Mouse (Mus musculus): ENCODE results near the gene Cdca3.

Cdca3 gene

GRCm38 (mm10) chr6:124831649-124832048, 2.3 kb downstream of the Cdca3 start:
- DNase-seq (ENCODE audit: low spot score in 2 of 2) = no peak

GRCm38 (mm10) chr6:124834512-124835081, 5.2 kb downstream of the Cdca3 start:
- DNase-seq (ENCODE audit: low spot score in 2 of 2) = no peak

- no peak for DNase-seq (ENCODE audit: low spot score in 2 of 2)
These were observed 6.2 kb downstream of the Cdca3 start for GRCm38 (mm10) chr6:124835531-124835930.

- DNase-seq (ENCODE audit: low spot score in 2 of 2) = no peak
These were observed 7.1 kb downstream of the Cdca3 start for GRCm38 (mm10) chr6:124836411-124836810.

- DNase-seq (ENCODE audit: low spot score in 2 of 2) = no peak
These were observed 10.5 kb downstream of the Cdca3 start for GRCm38 (mm10) chr6:124839805-124840204.

GRCm38 (mm10) chr6:124840241-124841167, 11.2 kb downstream of the Cdca3 start, which contains the start of gene Gnb3:
Gene Gnb3, minus strand, starts transcription at chr6:124840275.
- no peak for DNase-seq (ENCODE audit: low spot score in 2 of 2)

GRCm38 (mm10) chr6:124847305-124847704, 18.0 kb downstream of the Cdca3 start:
- peak; percentile 78 to 89 for DNase-seq (ENCODE audit: low spot score in 2 of 2)

GRCm38 (mm10) chr6:124850535-124850934, 21.2 kb downstream of the Cdca3 start:
- DNase-seq (ENCODE audit: low spot score in 2 of 2) = no peak

- no peak for DNase-seq (ENCODE audit: low spot score in 2 of 2)
These were observed 25.3 kb downstream of the Cdca3 start for GRCm38 (mm10) chr6:124854647-124855046.

- DNase-seq (ENCODE audit: low spot score in 2 of 2) = no peak
These were observed 27.0 kb downstream of the Cdca3 start for GRCm38 (mm10) chr6:124856321-124856720.

- DNase-seq (ENCODE audit: low spot score in 2 of 2) = peak; percentile 73
These were observed 27.8 kb downstream of the Cdca3 start, which contains the start of gene P3h3 for GRCm38 (mm10) chr6:124856916-124857839. Gene P3h3, minus strand, starts transcription at chr6:124857752.

- no peak for DNase-seq (ENCODE audit: low spot score in 2 of 2)
These were observed 28.6 kb downstream of the Cdca3 start for GRCm38 (mm10) chr6:124857840-124858530.

- no peak for DNase-seq (ENCODE audit: low spot score in 2 of 2)
These were observed 29.4 kb downstream of the Cdca3 start for GRCm38 (mm10) chr6:124858561-124859318.

GRCm38 (mm10) chr6:124859725-124860124, 30.4 kb downstream of the Cdca3 start:
- DNase-seq (ENCODE audit: low spot score in 2 of 2) = peak; percentile 67 to 89

GRCm38 (mm10) chr6:124860511-124860910, 31.2 kb downstream of the Cdca3 start:
- DNase-seq (ENCODE audit: low spot score in 2 of 2) = no peak

- no peak for DNase-seq (ENCODE audit: low spot score in 2 of 2)
These were observed 31.9 kb downstream of the Cdca3 start for GRCm38 (mm10) chr6:124861266-124861665.

GRCm38 (mm10) chr6:124861802-124862201, 32.5 kb downstream of the Cdca3 start:
- DNase-seq (ENCODE audit: low spot score in 2 of 2) = no peak

- no peak for DNase-seq (ENCODE audit: low spot score in 2 of 2)
These were observed 33.2 kb downstream of the Cdca3 start for GRCm38 (mm10) chr6:124862406-124863124.

GRCm38 (mm10) chr6:124863125-124863657, 33.8 kb downstream of the Cdca3 start:
- no peak for DNase-seq (ENCODE audit: low spot score in 2 of 2)
